Mouse (Mus musculus): ENCODE data around the gene Hsf5.

Hsf5 gene

DNA sequence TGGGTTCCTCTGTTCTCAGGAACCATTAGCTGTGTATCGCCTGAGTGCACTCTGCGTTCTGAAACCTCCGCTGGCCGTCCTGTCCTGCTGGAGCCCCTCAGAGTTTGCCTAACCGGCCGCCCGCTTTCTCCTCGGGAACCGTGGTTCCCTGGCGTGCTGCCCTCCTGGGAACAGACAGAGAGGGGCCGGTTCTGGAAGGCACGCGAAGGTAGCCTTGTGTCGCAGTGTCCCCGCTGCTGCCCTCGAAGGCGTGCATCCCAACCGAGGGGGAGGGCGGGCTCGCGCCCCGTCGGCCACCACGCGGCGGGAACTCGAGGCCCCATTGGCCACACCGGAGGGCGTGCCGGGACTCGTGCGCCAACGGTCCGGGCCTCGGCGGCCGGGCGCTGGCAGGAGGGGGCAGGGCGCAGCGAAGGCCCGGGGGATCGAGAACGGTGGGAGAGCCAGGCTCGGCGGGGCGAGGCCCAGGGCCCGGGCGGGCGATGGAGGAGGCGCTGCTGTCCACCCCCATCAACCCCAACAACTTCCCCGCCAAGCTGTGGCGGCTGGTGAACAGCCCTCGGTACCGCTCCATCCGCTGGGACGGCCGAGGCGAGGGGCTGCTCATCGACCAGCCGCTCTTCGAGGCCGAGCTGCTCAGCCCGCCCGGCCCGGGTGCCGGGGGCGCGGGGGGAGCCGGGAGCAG is at the start of gene Hsf5:
Gene Hsf5, plus strand, starts transcription at position 375 of the 685 bp plus-strand sequence.
- no peak for DNase-seq (ENCODE audit: low spot score)

DNA sequence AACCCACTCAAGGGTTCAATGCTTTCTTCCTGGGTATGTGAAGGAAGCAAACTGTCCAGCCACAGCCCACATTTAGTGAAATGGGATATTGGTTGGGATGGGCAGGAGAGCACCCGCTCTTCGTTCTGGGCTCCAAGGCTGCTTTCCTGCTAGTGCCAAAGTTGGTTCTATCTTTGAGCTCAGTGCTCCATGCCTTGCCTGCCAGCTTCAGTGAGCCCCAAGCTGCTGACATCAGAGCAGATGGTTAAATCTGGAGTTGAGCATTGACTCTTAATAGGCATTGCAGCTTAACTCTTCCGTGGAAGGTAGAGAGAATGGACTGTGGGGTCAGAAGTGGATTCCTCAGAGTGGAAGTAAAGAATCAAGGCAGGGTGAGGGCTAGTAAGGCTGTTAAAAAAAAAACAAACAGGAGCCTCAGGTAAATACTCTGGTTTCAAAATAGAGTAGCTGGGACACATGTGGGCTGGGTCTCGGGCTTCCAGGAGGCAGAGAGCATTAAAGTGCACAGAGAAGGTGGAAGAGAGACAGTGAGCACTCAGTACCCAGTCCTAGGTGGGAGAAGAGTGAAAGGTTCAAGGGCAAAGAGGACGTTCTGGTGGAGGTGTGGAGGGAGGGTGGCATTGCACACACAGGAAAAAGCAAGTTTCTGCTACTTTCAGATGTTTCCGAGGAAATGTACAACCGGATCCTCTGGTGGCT is 48.6 kb upstream of the Hsf5 start, which contains the start of gene Sept4:
Gene Sept4, plus strand, starts transcription at position 649 of the 699 bp plus-strand sequence.
- no peak for DNase-seq (ENCODE audit: low spot score)

GRCm38 (mm10) chr11:87570743-87571142 is 46.2 kb upstream of the Hsf5 start:
- DNase-seq (ENCODE audit: low spot score) = no peak

- DNase-seq (ENCODE audit: low spot score) = no peak
Observed at GRCm38 (mm10) chr11:87571361-87571950, 45.5 kb upstream of the Hsf5 start.

DNA sequence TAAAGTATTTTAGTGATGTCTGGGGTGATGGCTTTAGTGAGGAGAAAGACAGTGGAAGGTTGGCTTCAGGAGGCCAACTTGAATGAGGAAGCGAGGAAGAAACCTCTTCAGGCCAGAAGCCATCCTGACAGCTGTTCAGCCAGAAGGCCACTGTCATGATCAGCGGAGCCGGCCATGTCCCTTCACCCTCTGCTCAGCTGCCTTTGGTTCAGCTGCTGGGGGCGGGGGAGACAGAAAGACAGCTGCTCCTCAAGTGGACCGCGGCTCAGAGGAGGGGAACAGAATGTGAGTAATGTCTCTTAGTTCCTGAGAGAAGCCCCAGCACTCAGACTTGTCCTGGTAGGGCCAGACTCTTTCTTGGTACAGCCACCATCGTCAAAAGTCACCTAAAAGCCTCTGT is 43.2 kb upstream of the Hsf5 start:
- no peak for DNase-seq (ENCODE audit: low spot score)

DNA sequence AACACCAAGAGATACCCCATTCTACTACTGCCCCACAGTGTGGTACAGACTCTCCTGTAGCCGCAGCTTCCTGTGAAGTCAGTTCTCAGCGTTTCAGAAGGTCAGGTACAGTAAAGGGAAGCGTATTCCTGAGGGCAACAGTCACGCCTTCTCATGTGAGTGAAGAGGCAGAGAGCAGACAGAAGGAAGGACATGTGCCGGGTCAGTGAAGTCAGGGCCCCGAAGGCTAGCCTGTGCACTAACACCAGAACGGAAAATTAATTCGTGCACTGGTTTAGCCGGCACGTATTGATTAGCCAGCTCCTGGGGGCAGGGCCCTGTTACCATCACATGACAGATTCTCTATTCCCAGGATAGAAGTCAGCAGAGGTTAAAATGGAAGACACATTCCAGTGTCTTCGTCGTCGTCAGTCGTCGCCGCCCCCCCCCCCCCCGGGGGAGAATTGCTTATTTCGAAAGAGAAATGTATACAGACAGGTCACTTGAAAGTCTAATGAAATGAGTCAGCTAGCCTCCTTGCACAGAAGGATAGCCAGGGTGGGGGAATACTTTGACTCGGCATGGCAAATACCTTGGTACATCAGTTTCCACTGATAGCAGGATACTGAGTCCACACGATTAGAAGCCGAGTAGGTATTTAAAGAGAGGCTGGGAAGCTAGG is 42.3 kb upstream of the Hsf5 start:
- no peak for DNase-seq (ENCODE audit: low spot score)

DNA sequence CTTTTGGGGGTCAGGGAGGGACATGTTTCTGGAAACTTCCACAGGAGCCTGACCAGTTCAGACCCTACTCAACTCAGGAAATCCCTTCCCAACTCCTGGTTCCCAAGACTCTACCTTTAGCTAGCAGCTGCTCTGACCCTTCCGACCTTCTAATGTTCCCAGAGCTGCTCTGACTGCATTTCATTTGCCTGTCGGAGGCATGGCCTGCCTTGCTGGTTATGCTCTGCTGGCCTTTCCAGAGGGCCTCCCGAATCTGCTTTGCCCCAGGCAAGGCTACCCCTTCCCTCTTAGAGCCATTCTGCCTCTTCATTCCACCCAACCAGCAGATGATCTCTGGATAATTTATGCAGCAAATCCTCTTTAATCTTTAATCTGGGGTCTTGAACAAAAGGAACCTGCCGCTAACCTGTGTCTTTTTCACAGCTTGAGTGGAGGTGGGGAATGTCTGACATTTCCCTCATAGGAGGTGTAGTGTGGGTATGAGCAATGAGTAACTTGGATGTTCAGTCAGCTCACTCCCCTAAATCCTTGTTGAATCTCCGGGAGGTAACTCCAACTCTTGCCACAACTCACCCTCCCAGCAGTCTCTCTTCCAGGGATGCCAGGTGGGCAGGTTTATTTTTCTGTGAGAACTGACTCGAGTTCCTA is 39.2 kb upstream of the Hsf5 start:
- no peak for DNase-seq (ENCODE audit: low spot score)

GRCm38 (mm10) chr11:87578249-87578962 is 38.6 kb upstream of the Hsf5 start:
- no peak for DNase-seq (ENCODE audit: low spot score)

DNA sequence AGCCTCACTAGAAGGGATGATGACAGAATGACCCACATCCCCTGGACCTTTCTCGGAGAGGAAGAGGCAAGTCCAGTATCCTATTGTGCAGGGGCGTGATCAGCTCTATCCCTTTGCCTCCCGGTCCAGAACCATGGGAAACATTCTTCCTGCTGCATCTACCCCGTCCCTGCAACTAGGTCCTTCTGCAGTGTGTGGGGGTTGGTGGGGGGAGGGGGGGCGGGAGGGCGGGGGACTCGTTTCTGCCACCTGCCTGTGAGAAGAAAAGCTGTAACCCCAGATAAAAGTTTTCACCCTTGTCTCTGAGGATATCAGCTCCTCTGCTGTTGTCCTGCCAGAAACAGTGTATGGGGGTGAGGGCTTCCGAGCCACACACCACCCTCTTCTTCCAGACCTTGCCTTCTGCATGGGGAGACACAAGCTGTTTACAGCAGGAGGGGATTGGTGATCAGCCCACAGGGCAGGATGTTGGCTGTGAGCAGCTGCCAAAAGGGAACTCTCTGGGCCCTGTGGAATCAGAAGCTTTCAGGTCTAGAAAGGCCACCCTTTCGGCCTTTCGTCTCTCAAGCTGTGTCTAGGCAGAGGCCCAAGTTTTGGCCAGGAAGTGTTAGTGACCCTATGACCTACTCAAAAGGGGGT is 37.9 kb upstream of the Hsf5 start:
- no peak for DNase-seq (ENCODE audit: low spot score)

- DNase-seq (ENCODE audit: low spot score) = no peak
Observed at GRCm38 (mm10) chr11:87579713-87580112, 37.3 kb upstream of the Hsf5 start.

DNA sequence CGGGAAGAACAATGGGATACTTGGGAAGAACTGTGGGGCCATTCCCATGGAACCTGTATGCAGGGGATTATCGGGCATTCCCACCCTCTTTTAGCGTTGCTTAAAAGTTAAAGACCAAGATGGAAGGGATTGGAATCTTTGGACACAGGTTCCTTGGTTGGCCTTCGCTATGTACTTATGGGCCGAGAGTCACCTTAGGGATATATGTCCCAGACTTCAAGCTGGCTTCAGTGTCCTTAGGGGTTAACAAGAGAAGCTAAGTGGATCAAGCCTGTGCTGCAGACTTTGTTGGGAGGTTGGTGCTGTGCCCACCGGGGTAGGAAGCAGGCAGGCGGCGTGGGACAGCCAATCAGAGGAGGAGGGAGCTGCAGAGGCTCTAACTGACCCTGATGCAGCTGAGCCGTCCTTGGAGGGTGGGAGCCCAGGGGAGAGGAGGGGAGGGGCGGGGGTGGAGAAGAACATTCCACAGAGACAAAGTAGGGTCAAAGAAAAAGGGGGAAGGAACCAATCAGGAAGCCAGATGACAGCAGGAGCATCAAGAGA is 36.4 kb upstream of the Hsf5 start:
- DNase-seq (ENCODE audit: low spot score) = no peak

DNA sequence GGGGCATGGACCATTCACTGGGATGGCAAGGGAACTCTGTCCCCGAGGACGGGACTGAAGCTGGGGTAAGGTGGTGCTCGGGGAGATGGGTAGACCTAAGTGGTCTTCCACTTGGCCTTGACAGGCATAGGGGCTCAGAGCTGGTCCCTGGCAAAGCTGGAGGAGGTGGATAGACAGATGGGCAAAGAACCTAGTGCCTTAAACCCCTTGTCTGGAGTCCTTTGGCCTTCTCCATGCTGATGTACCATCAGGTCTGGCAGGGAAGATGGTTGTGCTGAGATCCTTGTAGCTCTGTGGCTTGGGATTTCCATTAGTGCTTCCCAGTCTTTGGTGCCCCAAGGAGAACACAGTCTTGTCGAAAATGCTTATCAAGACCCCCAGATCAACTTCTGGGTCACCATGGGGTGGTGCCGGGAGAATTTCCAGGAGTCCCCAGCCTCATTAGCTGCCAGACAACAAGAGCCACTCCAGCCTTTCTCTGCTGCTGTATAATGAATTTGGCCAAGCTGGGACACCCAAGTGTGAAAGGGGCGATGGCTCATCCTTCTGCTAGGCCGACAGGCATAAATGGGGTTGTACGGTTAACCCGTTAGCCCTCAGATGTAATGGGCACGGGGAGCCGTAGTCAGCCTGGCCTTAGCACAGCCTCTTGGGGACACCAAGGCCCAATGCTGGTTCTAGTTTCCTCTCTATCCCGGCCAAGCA is 35.7 kb upstream of the Hsf5 start:
- no peak for DNase-seq (ENCODE audit: low spot score)

GRCm38 (mm10) chr11:87581933-87582710 is 34.8 kb upstream of the Hsf5 start:
- no peak for DNase-seq (ENCODE audit: low spot score)

DNA sequence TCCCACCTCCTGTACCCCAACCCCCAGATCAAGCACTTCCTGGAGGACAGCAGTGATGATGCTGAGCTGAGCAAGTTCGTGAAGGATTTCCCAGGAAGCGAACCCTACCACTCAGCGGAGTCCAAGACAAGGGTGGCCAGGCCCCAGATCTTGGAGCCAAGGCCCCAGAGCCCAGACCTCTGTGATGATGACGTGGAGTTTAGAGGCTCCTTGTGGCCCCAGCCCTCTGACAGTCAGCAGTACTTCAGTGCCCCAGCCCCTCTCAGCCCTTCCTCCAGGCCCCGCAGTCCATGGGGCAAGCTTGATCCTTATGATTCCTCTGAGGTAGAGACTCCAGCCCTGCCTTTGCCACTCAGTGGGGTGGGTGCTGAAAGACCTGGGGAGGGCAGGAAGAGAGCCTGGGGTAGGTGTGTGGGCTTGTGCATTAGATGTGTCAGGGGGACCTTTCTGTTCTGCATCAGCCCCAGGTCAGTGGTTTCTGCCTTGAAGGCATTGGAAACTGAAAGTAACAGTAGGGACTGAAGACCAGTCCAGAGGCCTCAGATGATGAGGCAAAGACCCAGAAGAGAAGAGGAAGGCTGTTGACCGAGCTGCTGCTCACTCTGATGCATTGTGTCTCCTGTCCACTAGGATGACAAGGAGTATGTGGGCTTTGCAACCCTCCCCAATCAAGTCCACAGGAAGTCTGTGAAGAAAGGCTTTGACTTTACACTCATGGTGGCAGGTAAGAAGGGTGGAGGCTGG is 33.5 kb upstream of the Hsf5 start:
- DNase-seq (ENCODE audit: low spot score) = no peak

GRCm38 (mm10) chr11:87584711-87585505 is 32.1 kb upstream of the Hsf5 start:
- DNase-seq (ENCODE audit: low spot score) = peak; percentile 80

DNA sequence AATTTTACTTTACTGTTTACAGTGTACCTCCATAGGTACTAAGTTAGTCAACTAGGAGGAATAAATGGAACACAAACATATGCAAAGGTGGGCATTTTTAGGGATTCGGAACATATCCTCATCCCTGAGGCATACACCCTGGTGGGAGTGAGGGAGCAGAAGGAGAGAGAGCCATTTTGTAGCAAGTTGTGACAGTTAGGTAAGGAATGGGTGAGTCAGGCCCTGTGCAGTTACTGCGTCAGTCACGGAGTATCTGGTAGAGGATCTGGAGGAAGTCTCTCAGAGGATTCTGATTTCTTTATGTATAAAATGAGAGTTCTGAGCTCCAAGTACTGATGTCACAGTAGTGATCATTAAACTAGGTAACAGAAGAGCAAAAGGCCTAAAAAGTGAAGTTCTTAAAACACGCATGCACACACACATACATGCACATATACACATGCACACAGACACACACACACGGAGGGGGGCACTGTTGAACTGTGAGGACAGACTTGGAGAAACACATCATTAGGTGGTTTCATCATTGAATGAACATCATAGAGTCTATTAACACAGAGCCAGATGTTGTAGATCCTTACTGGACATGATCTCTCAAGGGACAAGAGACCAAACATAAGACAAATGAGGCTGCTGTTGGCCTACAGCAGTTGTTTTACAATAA is 29.6 kb upstream of the Hsf5 start:
- no peak for DNase-seq (ENCODE audit: low spot score)

GRCm38 (mm10) chr11:87589605-87590004 is 27.4 kb upstream of the Hsf5 start:
- DNase-seq (ENCODE audit: low spot score) = no peak

All from adipocyte (in vitro differentiated cells).